Mouse (Mus musculus) forebrain, embryonic 16.5 days (tissue): ENCODE results near the gene Bcl2. TPM values are rescaled to one million over a fixed set of nuclear protein-coding genes. Genes with fewer than 3 reads are reported as not detected.

Experiments used
- ATAC-seq: fragments of 200-750 bp; cut with Nextera tagmentation; 2 replicates; pipeline ENCODE4 v1.8.0; 2017; ENCODE audit warnings: mild to moderate bottlenecking, moderate library complexity
- H3K27ac ChIP-seq: fragments of 300-500 bp; sonication (generic); 2 replicates; pipeline ENCODE4 v1.5.1; 2014; ENCODE audit warnings: low read length, control low read depth
- H3K27me3 ChIP-seq: fragments of 300-500 bp; sonication (generic); replicated peaks from 2 replicates; pipeline ENCODE4 v1.6.1; 2014; ENCODE audit warnings: low read length; ENCODE audit not compliant: control insufficient read depth, insufficient read depth
- H3K36me3 ChIP-seq: fragments of 300-500 bp; sonication (generic); 2 replicates; pipeline ENCODE4 v1.6.1; 2014; ENCODE audit not compliant: control insufficient read depth, insufficient read depth
- H3K4me1 ChIP-seq: fragments of 300-500 bp; sonication (generic); replicated peaks from 2 replicates; pipeline ENCODE4 v1.6.1; 2014; ENCODE audit warnings: low read length; ENCODE audit not compliant: control insufficient read depth, insufficient read depth
- H3K4me2 ChIP-seq: fragments of 300-500 bp; sonication (generic); 2 replicates; pipeline ENCODE4 v1.6.1; 2014; ENCODE audit warnings: mild to moderate bottlenecking, low read length, control low read depth
- H3K4me3 ChIP-seq: fragments of 300-500 bp; sonication (generic); replicated peaks from 2 replicates; pipeline ENCODE4 v1.5.1; 2014; ENCODE audit warnings: mild to moderate bottlenecking, low read length, control low read depth
- H3K9ac ChIP-seq: fragments of 300-500 bp; sonication (generic); replicated peaks from 2 replicates; pipeline ENCODE4 v1.6.1; 2014; ENCODE audit warnings: low read depth, low read length, control low read depth
- H3K9me3 ChIP-seq: fragments of 300-500 bp; sonication (generic); 2 replicates; pipeline ENCODE4 v1.6.1; 2016; ENCODE audit warnings: low read length; ENCODE audit not compliant: control insufficient read depth
- WGBS: fragments of 180-500 bp; shearing (Covaris S2); extraction: QIAGEN DNeasy Blood & Tissue Kit; methylation state at CpG from one replicate; pipeline ENCODE4 v1.1.7; 2014; 5-methylcytosine and 5-hydroxymethylcytosine counted together
- polyA plus RNA-seq: library from polyadenylated mRNA; unstranded; fragments of >200 nt; fragmentation: Nextera tagmentation; extraction: Ambion mirVana; gene quantifications from 2 replicates; pipeline ENCODE4 v1.2.1, GENCODE M21; 2015

Bcl2 gene
- polyA plus RNA-seq, 1 experiment from 2014 or later = 13.7 TPM

- Histone ChIP-seq H3K4me1 (peaks cover 3% of the 10 kb centered on the region), H3K36me3 (no peaks in the 10 kb centered on the region), H3K27ac (no peak overlapping the region), H3K4me2 (no peak overlapping the region), H3K9me3 (no peaks in the 10 kb centered on the region), H3K4me3 (no peak overlapping the region), H3K9ac (no peak overlapping the region), H3K27me3 (no peaks in the 10 kb centered on the region)
- WGBS = 90% methylated on average over 4 of the region's 4 CpGs
- no peak for ATAC-seq
Observed at GRCm38 (mm10) chr1:106587866-106588470, 126.1 kb downstream of the Bcl2 start.

- no peak overlapping the region for H3K9ac ChIP-seq
- ATAC-seq = no peak
- 95% methylated on average over 6 of the region's 6 CpGs for WGBS
Observed at GRCm38 (mm10) chr1:106586761-106587160, 127.3 kb downstream of the Bcl2 start.

GRCm38 (mm10) chr1:106585349-106585748 lies 128.7 kb downstream of the Bcl2 start:
- Histone ChIP-seq H3K9ac (no peak overlapping the region), H3K27me3 (no peaks in the 10 kb centered on the region), H3K36me3 (no peaks in the 10 kb centered on the region), H3K27ac (no peak overlapping the region), H3K4me2 (no peak overlapping the region), H3K4me3 (no peak overlapping the region), H3K9me3 (no peaks in the 10 kb centered on the region), H3K4me1 (peaks cover 3% of the 10 kb centered on the region)
- no peak for ATAC-seq

More at GRCm38 (mm10) chr1:106586761-106587160, 127.3 kb downstream of the Bcl2 start:
- Histone ChIP-seq H3K9me3 (no peaks in the 10 kb centered on the region), H3K4me3 (no peak overlapping the region), H3K36me3 (no peaks in the 10 kb centered on the region), H3K27me3 (no peaks in the 10 kb centered on the region), H3K4me1 (peaks cover 3% of the 10 kb centered on the region), H3K4me2 (no peak overlapping the region), H3K27ac (no peak overlapping the region)

GRCm38 (mm10) chr1:106584824-106585223 lies 129.2 kb downstream of the Bcl2 start:
- WGBS = 44% methylated on average over 2 of the region's 2 CpGs
- Histone ChIP-seq H3K4me3 (no peak overlapping the region), H3K9ac (no peak overlapping the region), H3K27me3 (no peaks in the 10 kb centered on the region), H3K36me3 (no peaks in the 10 kb centered on the region), H3K4me2 (no peak overlapping the region), H3K27ac (no peak overlapping the region), H3K4me1 (peaks cover 3% of the 10 kb centered on the region), H3K9me3 (no peaks in the 10 kb centered on the region)
- ATAC-seq = peak; percentile 71

- Histone ChIP-seq H3K4me3 (no peak overlapping the region), H3K4me1 (peaks cover 3% of the 10 kb centered on the region), H3K27ac (no peak overlapping the region), H3K9me3 (no peaks in the 10 kb centered on the region), H3K36me3 (no peaks in the 10 kb centered on the region), H3K4me2 (no peak overlapping the region), H3K9ac (no peak overlapping the region), H3K27me3 (no peaks in the 10 kb centered on the region)
- WGBS = 92% methylated on average over 4 of the region's 4 CpGs
- no peak for ATAC-seq
Observed at GRCm38 (mm10) chr1:106584273-106584672, 129.8 kb downstream of the Bcl2 start.

DNA sequence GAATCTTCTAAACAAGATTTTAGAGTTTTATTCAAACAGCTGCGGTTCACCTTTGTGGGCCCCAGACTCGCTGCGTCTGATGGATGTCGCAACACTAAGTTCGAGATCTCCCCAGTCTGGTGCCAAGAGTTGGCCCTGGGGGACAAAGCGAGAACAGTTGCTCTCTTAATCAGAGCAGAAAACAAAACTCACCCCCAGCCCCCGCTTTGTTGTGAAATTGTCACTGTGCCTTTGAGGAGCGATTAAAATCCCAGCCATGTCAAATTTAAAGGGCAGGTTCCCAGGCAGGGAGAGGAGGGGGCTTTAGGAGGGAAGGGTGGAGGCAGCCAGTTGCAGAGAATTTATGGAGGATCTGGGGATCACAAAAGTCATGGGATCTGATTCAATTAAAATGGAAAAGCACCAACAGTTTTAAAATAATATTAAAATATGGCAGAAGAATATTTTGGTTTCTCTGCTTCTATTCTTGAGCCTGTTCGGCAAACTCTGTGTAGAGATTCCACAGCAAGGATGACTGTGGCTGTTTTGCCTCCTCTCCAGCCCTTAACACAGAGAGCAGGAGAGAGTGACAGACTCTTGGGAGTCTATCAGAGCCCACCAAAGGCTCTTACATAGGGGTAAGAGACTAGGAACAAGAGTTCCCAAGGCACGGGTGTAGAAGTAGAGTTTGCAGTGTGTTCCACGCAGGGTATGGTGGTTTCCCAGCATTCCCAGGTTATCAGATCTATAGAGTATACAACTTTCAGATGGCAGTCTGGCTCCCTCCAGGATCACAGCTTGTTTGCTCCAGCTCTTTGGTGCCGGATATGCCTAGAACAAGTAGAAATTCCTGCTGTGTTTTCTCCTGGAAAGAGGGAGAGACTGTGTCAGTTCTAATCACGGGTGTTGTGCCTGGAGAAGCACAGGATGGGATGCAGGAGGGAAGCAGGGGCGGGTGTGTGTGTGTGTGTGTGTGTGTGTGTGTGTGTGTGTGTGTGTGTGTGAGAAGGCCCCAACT lies 130.5 kb downstream of the Bcl2 start:
- Histone ChIP-seq H3K27ac (peak overlapping the region; percentile 23; the same call in 1 of the 2 replicates), H3K36me3 (no peaks in the 10 kb centered on the region), H3K4me2 (no peak overlapping the region), H3K4me1 (peaks cover 3% of the 10 kb centered on the region), H3K27me3 (no peaks in the 10 kb centered on the region), H3K9ac (no peak overlapping the region), H3K4me3 (no peak overlapping the region), H3K9me3 (no peaks in the 10 kb centered on the region)
- WGBS = 41% methylated on average over 14 of the region's 14 CpGs
- no peak for ATAC-seq

DNA sequence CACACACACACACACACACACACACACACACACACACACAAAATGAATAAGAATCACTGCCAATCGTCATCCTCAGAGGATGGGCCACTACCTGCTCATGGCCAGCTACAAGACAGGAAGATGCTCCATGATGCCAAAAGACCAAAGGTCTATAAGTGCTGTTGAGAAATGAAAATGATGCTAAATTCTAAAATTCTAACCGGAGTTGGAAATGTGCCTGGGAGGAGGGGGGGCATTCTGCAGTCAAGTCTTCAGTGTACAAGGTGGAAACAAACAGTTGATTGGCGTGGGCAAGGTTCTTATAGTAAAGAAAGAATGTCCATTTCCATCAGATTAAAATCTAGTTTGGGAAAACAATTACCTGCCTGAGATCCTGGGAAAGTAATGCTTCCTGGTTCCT lies 131.3 kb downstream of the Bcl2 start:
- H3K36me3 ChIP-seq = no peaks in the 10 kb centered on the region
- H3K9ac ChIP-seq = no peak overlapping the region
- no peak overlapping the region for H3K27ac ChIP-seq

GRCm38 (mm10) chr1:106581812-106582211 lies 132.3 kb downstream of the Bcl2 start:
- Histone ChIP-seq H3K4me2 (no peak overlapping the region), H3K27me3 (no peaks in the 10 kb centered on the region), H3K4me3 (no peak overlapping the region), H3K36me3 (no peaks in the 10 kb centered on the region), H3K9ac (no peak overlapping the region), H3K9me3 (no peaks in the 10 kb centered on the region), H3K27ac (no peak overlapping the region), H3K4me1 (peaks cover 3% of the 10 kb centered on the region)
- 0 out of 2 replicates have a peak, but pooled peaks have one; percentile 15 for ATAC-seq
- 77% methylated on average over 2 of the region's 2 CpGs for WGBS

More for the DNA sequence above, 131.3 kb downstream of the Bcl2 start:
- WGBS = 63% methylated on average over 3 of the region's 3 CpGs
- Histone ChIP-seq H3K4me1 (peaks cover 3% of the 10 kb centered on the region), H3K9me3 (no peaks in the 10 kb centered on the region), H3K4me3 (no peak overlapping the region), H3K4me2 (no peak overlapping the region), H3K27me3 (no peaks in the 10 kb centered on the region)
- no peak for ATAC-seq

DNA sequence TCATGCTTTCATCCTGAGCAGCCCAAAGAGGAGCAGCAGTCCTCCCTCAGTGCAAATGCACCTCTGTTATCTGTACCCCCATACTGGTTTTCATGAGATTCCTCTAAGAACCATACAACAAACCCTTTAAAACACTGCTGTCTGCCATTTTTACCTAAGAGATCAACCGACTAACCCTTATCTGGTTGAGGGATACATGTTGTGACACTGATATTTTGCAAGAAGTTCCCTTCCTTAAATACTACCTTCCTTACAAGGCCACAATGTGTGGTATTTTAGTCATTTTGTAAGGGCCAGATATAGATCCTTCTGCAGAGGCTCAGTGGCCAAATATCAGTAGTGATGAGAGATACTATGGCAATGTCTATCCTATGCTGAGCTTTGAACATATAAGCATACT lies 134.3 kb downstream of the Bcl2 start:
- H3K9me3 ChIP-seq = no peaks in the 10 kb centered on the region
- no peak for ATAC-seq
- WGBS = 90% methylated on average over 1 of the region's 1 CpGs

More for the DNA sequence above, 134.3 kb downstream of the Bcl2 start:
- Histone ChIP-seq H3K4me2 (no peak overlapping the region), H3K9ac (no peak overlapping the region), H3K36me3 (no peaks in the 10 kb centered on the region), H3K4me1 (peaks cover 3% of the 10 kb centered on the region), H3K27me3 (no peaks in the 10 kb centered on the region), H3K27ac (no peak overlapping the region), H3K4me3 (no peak overlapping the region)
